Mouse (Mus musculus) G1E (cell line): Measurements from ENCODE around the gene Hoxb9. TPM values are rescaled to one million over a fixed set of nuclear protein-coding genes. Genes with fewer than 3 reads are reported as not detected.

Source experiments
- ATAC-seq: 2 replicates; pipeline ENCODE4 v1.8.0; 2016; ENCODE audit warnings: mild to moderate bottlenecking; ENCODE audit not compliant: insufficient number of reproducible peaks, poor library complexity, low FRiP score, severe bottlenecking; ENCODE audit errors: extremely low read depth
- DNase-seq: peaks from one replicate; pipeline ENCODE4 v3.0.0; 2012; ENCODE audit warnings: low spot score
- H3K27me3 ChIP-seq: 2 replicates; pipeline ENCODE4 v1.6.1; 2012; ENCODE audit warnings: mild to moderate bottlenecking, low read length, inconsistent platforms; ENCODE audit not compliant: insufficient read depth
- H3K36me3 ChIP-seq: replicated peaks from 2 replicates; pipeline ENCODE3; 2012; ENCODE audit warnings: mild to moderate bottlenecking, inconsistent platforms
- H3K4me1 ChIP-seq: 2 replicates; pipeline ENCODE4 v1.6.1; 2012; ENCODE audit warnings: low read depth, low read length, inconsistent platforms, mixed read lengths; ENCODE audit not compliant: insufficient read depth
- H3K4me3 ChIP-seq: 2 replicates; pipeline ENCODE4 v1.5.1; 2012; ENCODE audit warnings: low read depth, mild to moderate bottlenecking, inconsistent platforms, low read length, moderate library complexity, mixed read lengths
- H3K9me3 ChIP-seq: replicated peaks from 2 replicates; pipeline ENCODE4 v1.6.1; 2012; ENCODE audit warnings: inconsistent platforms
- CTCF ChIP-seq: IDR thresholded peaks from 2 replicates; pipeline ENCODE4 v1.5.1; 2012; ENCODE audit warnings: low read depth, low read length, inconsistent platforms, mixed read lengths
- GATA1 ChIP-seq: IDR thresholded peaks from 2 replicates; pipeline ENCODE4 v1.6.1; 2012; ENCODE audit warnings: borderline replicate concordance, low read length, inconsistent platforms, mixed read lengths
- GATA2 ChIP-seq: IDR thresholded peaks from 2 replicates; pipeline ENCODE4 v1.6.1; 2012; ENCODE audit warnings: low read depth, low read length, inconsistent platforms, borderline replicate concordance
- POLR2AphosphoS5 ChIP-seq: IDR thresholded peaks from 2 replicates; pipeline ENCODE4 v1.6.1; 2012; ENCODE audit warnings: low read depth, low read length, inconsistent platforms; ENCODE audit not compliant: insufficient replicate concordance
- TAL1 ChIP-seq: conservative IDR thresholded peaks from 2 replicates; pipeline ENCODE4 v1.6.1; 2012; ENCODE audit warnings: low read depth, low read length, inconsistent platforms, mixed read lengths
- polyA plus RNA-seq: library from polyadenylated mRNA; stranded (reverse); fragments of >175 nt; gene quantifications from 2 replicates; pipeline ENCODE4 v1.2.3, GENCODE M21; 2012
- total RNA-seq, 2 experiments: library from RNA; stranded (forward) in 1 of 2; stranded (reverse) in 1 of 2; fragments of 200-1000 nt in 1 of 2; fragments of >200 nt in 1 of 2; fragmentation: Nextera tagmentation in 1 of 2; gene quantifications; 2 replicates each; pipeline ENCODE4 v1.2.3; 2014 to 2017

The Hoxb9 gene
- total and polyA plus RNA-seq, 3 experiments = not detected

GRCm38 (mm10) chr11:96318368-96319070, 47.3 kb downstream of the Hoxb9 start:
- H3K9me3 ChIP-seq = no peaks in the 10 kb centered on the region
- DNase-seq = no peak
- ATAC-seq = no peak
- TF ChIP-seq TAL1 (no peak), GATA2 (no peak), CTCF (no peak)
- no peaks in the 10 kb centered on the region for H3K4me1 ChIP-seq
- no peaks in the 10 kb centered on the region for H3K36me3 ChIP-seq
- no peak overlapping the region for H3K4me3 ChIP-seq
- H3K27me3 ChIP-seq = peaks cover 50% of the 10 kb centered on the region

GRCm38 (mm10) chr11:96319071-96319902, 48.0 kb downstream of the Hoxb9 start:
- TF ChIP-seq GATA1 = no peak
- TF ChIP-seq GATA2 = no peak
- TF ChIP-seq POLR2AphosphoS5 = no peak
- TF ChIP-seq CTCF = no peak
- TF ChIP-seq TAL1 = no peak
- DNase-seq = no peak
- Histone ChIP-seq H3K36me3 (no peaks in the 10 kb centered on the region), H3K4me1 (no peaks in the 10 kb centered on the region), H3K9me3 (no peaks in the 10 kb centered on the region), H3K4me3 (no peak overlapping the region), H3K27me3 (peaks cover 49% of the 10 kb centered on the region)
- no peak for ATAC-seq

GRCm38 (mm10) chr11:96319910-96320309, 48.7 kb downstream of the Hoxb9 start:
- no peak for DNase-seq
- Histone ChIP-seq H3K4me1 (no peaks in the 10 kb centered on the region), H3K4me3 (no peak overlapping the region), H3K9me3 (no peaks in the 10 kb centered on the region), H3K36me3 (no peaks in the 10 kb centered on the region), H3K27me3 (peaks cover 46% of the 10 kb centered on the region)
- TF ChIP-seq TAL1 (no peak), GATA2 (no peak), CTCF (no peak), POLR2AphosphoS5 (no peak), GATA1 (no peak)
- no peak for ATAC-seq

- DNase-seq = no peak
- H3K27me3 ChIP-seq = peaks cover 43% of the 10 kb centered on the region
- H3K4me3 ChIP-seq = no peak overlapping the region
Observed at GRCm38 (mm10) chr11:96320688-96321087, 49.4 kb downstream of the Hoxb9 start.

GRCm38 (mm10) chr11:96321846-96322245, 50.6 kb downstream of the Hoxb9 start:
- H3K27me3 ChIP-seq = peaks cover 52% of the 10 kb centered on the region
- no peak for TF ChIP-seq CTCF
- no peak for TF ChIP-seq TAL1
- TF ChIP-seq POLR2AphosphoS5 = no peak
- TF ChIP-seq GATA2 = no peak
- TF ChIP-seq GATA1 = no peak
- H3K9me3 ChIP-seq = no peaks in the 10 kb centered on the region
- no peak for DNase-seq
- H3K4me1 ChIP-seq = no peaks in the 10 kb centered on the region
- H3K36me3 ChIP-seq = no peaks in the 10 kb centered on the region
- no peak overlapping the region for H3K4me3 ChIP-seq
- no peak for ATAC-seq

More at GRCm38 (mm10) chr11:96320688-96321087, 49.4 kb downstream of the Hoxb9 start:
- no peak for TF ChIP-seq GATA2
- no peak for TF ChIP-seq CTCF
- no peak for TF ChIP-seq GATA1
- no peak for TF ChIP-seq TAL1
- no peak for TF ChIP-seq POLR2AphosphoS5
- Histone ChIP-seq H3K36me3 (no peaks in the 10 kb centered on the region), H3K9me3 (no peaks in the 10 kb centered on the region), H3K4me1 (no peaks in the 10 kb centered on the region)
- no peak for ATAC-seq

- DNase-seq (no peak), ATAC-seq (no peak)
- Histone ChIP-seq H3K4me1 (no peaks in the 10 kb centered on the region), H3K4me3 (no peak overlapping the region), H3K9me3 (no peaks in the 10 kb centered on the region), H3K36me3 (no peaks in the 10 kb centered on the region), H3K27me3 (peaks cover 50% of the 10 kb centered on the region)
- TF ChIP-seq TAL1 (no peak), GATA2 (no peak), POLR2AphosphoS5 (no peak), CTCF (no peak), GATA1 (no peak)
Observed at GRCm38 (mm10) chr11:96322738-96323137, 51.5 kb downstream of the Hoxb9 start.
